Mouse (Mus musculus): Measurements from ENCODE around the gene Snx4.

The Snx4 gene

DNA sequence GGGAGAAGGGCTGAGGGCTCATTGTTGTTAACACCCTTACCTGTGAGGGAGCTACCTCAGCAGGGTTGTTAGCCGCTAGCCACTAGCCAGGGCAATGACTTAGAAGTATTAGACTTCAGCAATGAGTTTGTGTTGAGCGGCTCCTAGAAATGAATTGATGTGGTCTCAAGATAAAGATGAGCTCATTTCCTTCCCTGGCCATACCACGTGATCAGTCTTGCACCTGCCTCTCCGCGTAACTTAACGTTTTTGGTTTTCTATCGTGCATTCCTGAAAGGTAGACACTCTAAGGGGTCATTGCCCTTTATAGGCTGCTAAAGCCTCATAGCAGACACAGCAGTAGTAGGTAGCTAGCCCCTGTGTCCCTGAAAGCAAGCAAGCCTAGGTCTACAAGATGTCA is 92.4 kb downstream of the Snx4 start:
- DNase-seq (ENCODE audit: low read depth, low spot score): peak; percentile 48
- Histone ChIP-seq H3K27me3 (ENCODE audit: control insufficient read depth, insufficient read depth, low read length, poor library complexity, severe bottlenecking) (no peaks in the 10 kb centered on the region), H3K36me3 (ENCODE audit: control insufficient read depth, insufficient read depth, low read length, poor library complexity, severe bottlenecking) (no peaks in the 10 kb centered on the region)

GRCm38 (mm10) chr16:33344379-33344778 is 93.1 kb downstream of the Snx4 start:
- no peaks in the 10 kb centered on the region for H3K27me3 ChIP-seq (ENCODE audit: control insufficient read depth, insufficient read depth, low read length, poor library complexity, severe bottlenecking)
- DNase-seq (ENCODE audit: low read depth, low spot score): no peak
- no peaks in the 10 kb centered on the region for H3K36me3 ChIP-seq (ENCODE audit: control insufficient read depth, insufficient read depth, low read length, poor library complexity, severe bottlenecking)

DNA sequence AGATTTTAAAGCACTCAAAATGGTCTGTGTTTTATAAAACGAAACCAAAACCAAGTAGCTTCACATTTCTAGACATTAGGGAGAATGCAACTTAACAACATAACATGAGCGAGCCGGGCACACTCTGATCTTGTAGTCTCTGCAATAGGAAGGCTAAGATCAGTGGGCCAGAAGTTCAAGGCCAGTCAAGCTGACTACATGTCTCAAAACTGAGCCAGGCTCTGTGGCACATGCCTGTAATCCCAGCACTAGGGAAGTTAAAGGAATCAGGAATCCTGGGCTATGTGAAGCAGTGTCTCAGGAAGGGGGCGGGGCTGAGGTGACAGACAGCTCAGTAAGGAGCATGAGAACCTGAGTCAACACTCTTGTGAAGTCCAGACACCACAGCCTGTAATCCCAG is 93.6 kb downstream of the Snx4 start:
- Histone ChIP-seq H3K36me3 (ENCODE audit: control insufficient read depth, insufficient read depth, low read length, poor library complexity, severe bottlenecking) (no peaks in the 10 kb centered on the region), H3K27me3 (ENCODE audit: control insufficient read depth, insufficient read depth, low read length, poor library complexity, severe bottlenecking) (no peaks in the 10 kb centered on the region)
- DNase-seq (ENCODE audit: low read depth, low spot score): no peak

DNA sequence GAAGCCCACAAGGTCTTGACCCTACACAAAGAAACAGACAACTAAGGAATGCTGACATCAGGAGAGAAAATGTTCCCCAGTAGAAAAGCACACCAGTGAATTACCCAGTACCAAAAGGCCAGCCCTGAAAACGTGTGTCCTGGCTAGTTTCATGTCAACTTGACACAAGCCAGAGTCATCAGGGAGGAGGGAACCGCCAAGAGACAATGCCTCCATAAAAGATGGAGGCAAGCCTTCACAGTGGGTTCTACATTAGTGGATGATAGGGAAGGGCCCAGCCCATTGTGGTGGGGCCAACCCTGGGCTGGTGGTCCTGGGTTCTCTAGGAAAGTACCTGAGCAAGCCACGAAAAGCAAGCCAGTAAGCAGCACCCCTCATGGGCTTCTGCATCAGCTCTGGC is 95.1 kb downstream of the Snx4 start:
- no peaks in the 10 kb centered on the region for H3K36me3 ChIP-seq (ENCODE audit: control insufficient read depth, insufficient read depth, low read length, poor library complexity, severe bottlenecking)

DNA sequence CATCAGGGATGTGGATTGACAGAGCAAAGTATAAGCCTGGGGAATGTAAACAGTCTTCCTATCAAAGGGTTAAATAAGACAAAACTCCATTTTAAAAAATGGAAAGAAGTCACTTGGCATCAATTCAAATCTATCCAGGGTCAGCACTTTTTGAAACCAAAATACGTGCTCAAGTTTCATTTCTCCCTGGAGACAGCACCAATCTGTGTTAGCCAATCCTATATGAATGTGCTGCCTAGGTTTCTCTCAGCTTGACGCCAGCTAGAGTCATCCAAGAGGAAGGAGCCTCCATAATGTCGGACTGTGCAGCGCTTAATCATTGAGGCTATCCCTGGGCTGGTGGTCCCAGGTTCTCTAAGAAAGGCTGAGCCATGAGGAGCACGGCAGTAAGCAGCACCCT is 95.9 kb downstream of the Snx4 start:
- Histone ChIP-seq H3K27me3 (ENCODE audit: control insufficient read depth, insufficient read depth, low read length, poor library complexity, severe bottlenecking) (no peaks in the 10 kb centered on the region), H3K36me3 (ENCODE audit: control insufficient read depth, insufficient read depth, low read length, poor library complexity, severe bottlenecking) (no peaks in the 10 kb centered on the region)
- DNase-seq (ENCODE audit: low read depth, low spot score): no peak

More for the DNA sequence above, 95.1 kb downstream of the Snx4 start:
- no peak for DNase-seq (ENCODE audit: low read depth, low spot score)
- no peaks in the 10 kb centered on the region for H3K27me3 ChIP-seq (ENCODE audit: control insufficient read depth, insufficient read depth, low read length, poor library complexity, severe bottlenecking)

Measured in splenic B cell, adult 2 months (primary cell).